Mouse (Mus musculus): ENCODE measurements around the gene Ddx42. TPM values are rescaled to one million over a fixed set of nuclear protein-coding genes. Genes with fewer than 3 reads are reported as not detected.

Gene Ddx42
- total RNA-seq, 2 experiments from 2014 or later: 28.6 to 51.7 TPM

Other genes starting within 250 kb of the Ddx42 start
- gene Ace, start 249.0 kb upstream of the Ddx42 start, total RNA-seq (2015): 7.3 and 9.0 TPM in 2 replicates
- gene Ace, start 249.0 kb upstream of the Ddx42 start, total RNA-seq (2017): 3.2 and 6.9 TPM in 2 replicates
- gene Ace3, start 222.3 kb upstream of the Ddx42 start, total RNA-seq (2015): not detected in 2 replicates
- not detected in 2 replicates for gene Ace3, start 222.3 kb upstream of the Ddx42 start, total RNA-seq (2017)
- gene Kcnh6, start 208.8 kb upstream of the Ddx42 start, total RNA-seq (2015): 0.07 TPM in 1 of 2 replicates, not detected in the other
- not detected in 2 replicates for gene Kcnh6, start 208.8 kb upstream of the Ddx42 start, total RNA-seq (2017)
- gene Dcaf7, start 180.1 kb upstream of the Ddx42 start, total RNA-seq (2015): 40.4 and 42.5 TPM in 2 replicates
- gene Dcaf7, start 180.1 kb upstream of the Ddx42 start, total RNA-seq (2017): 45.6 and 49.4 TPM in 2 replicates
- gene Taco1, start 150.9 kb upstream of the Ddx42 start, total RNA-seq (2015): 2.9 and 4.2 TPM in 2 replicates
- 9.3 and 10.2 TPM in 2 replicates for gene Taco1, start 150.9 kb upstream of the Ddx42 start, total RNA-seq (2017)
- gene Map3k3, start 132.3 kb upstream of the Ddx42 start, total RNA-seq (2015): 45.0 and 50.4 TPM in 2 replicates
- gene Map3k3, start 132.3 kb upstream of the Ddx42 start, total RNA-seq (2017): 67.4 and 81.8 TPM in 2 replicates
- 1.4 TPM in 1 of 2 replicates, not detected in the other for gene Gm10840, start 56.1 kb upstream of the Ddx42 start, total RNA-seq (2015)
- not detected in 2 replicates for gene Gm10840, start 56.1 kb upstream of the Ddx42 start, total RNA-seq (2017)
- 242 and 247 TPM in 2 replicates for gene Limd2, start 56.1 kb upstream of the Ddx42 start, total RNA-seq (2015)
- gene Limd2, start 56.1 kb upstream of the Ddx42 start, total RNA-seq (2017): 56.3 and 61.8 TPM in 2 replicates
- 27.2 and 28.3 TPM in 2 replicates for gene Strada, start 14.8 kb upstream of the Ddx42 start, total RNA-seq (2015)
- 20.3 and 26.1 TPM in 2 replicates for gene Strada, start 14.8 kb upstream of the Ddx42 start, total RNA-seq (2017)
- gene Ccdc47, start 582 bp upstream of the Ddx42 start, total RNA-seq (2015): 25.8 and 36.0 TPM in 2 replicates
- gene Ccdc47, start 582 bp upstream of the Ddx42 start, total RNA-seq (2017): 110 and 156 TPM in 2 replicates
- 13.0 and 14.0 TPM in 2 replicates for gene Ftsj3, start 39.2 kb downstream of the Ddx42 start, total RNA-seq (2015)
- 46.6 and 59.1 TPM in 2 replicates for gene Ftsj3, start 39.2 kb downstream of the Ddx42 start, total RNA-seq (2017)
- 34.4 and 41.0 TPM in 2 replicates for gene Psmc5, start 39.2 kb downstream of the Ddx42 start, total RNA-seq (2015)
- 52.7 and 63.9 TPM in 2 replicates for gene Psmc5, start 39.2 kb downstream of the Ddx42 start, total RNA-seq (2017)
- gene Smarcd2, start 56.0 kb downstream of the Ddx42 start, total RNA-seq (2015): 56.0 and 66.2 TPM in 2 replicates
- 253 and 270 TPM in 2 replicates for gene Smarcd2, start 56.0 kb downstream of the Ddx42 start, total RNA-seq (2017)
- gene Tcam1, start 59.7 kb downstream of the Ddx42 start, total RNA-seq (2015): 0.09 and 0.14 TPM in 2 replicates
- gene Tcam1, start 59.7 kb downstream of the Ddx42 start, total RNA-seq (2017): 0.04 and 0.08 TPM in 2 replicates
- not detected in 2 replicates for gene Gh, start 84.9 kb downstream of the Ddx42 start, total RNA-seq (2015)
- not detected in 2 replicates for gene Gh, start 84.9 kb downstream of the Ddx42 start, total RNA-seq (2017)
- 29.3 and 35.4 TPM in 2 replicates for gene Cd79b, start 97.8 kb downstream of the Ddx42 start, total RNA-seq (2015)
- gene Cd79b, start 97.8 kb downstream of the Ddx42 start, total RNA-seq (2017): 12.6 and 15.4 TPM in 2 replicates
- gene Scn4a, start 136.4 kb downstream of the Ddx42 start, total RNA-seq (2015): 0.07 TPM in 1 of 2 replicates, not detected in the other
- not detected in 2 replicates for gene Scn4a, start 136.4 kb downstream of the Ddx42 start, total RNA-seq (2017)
- gene Prr29, start 148.5 kb downstream of the Ddx42 start, total RNA-seq (2015): not detected in 2 replicates
- not detected in 2 replicates for gene Prr29, start 148.5 kb downstream of the Ddx42 start, total RNA-seq (2017)
- 24.5 and 28.2 TPM in 2 replicates for gene Icam2, start 171.1 kb downstream of the Ddx42 start, total RNA-seq (2015)
- gene Icam2, start 171.1 kb downstream of the Ddx42 start, total RNA-seq (2017): 49.3 and 62.2 TPM in 2 replicates